Mouse (Mus musculus) limb, embryonic 15.5 days (tissue): Measurements from ENCODE around the gene Acyp1. TPM values are rescaled to one million over a fixed set of nuclear protein-coding genes. Genes with fewer than 3 reads are reported as not detected.

Experiments
- ATAC-seq: fragments of 200-750 bp; cut with Nextera tagmentation; 2 replicates; pipeline ENCODE4 v1.8.0; 2017; ENCODE audit warnings: low read depth, moderate TSS enrichment; ENCODE audit not compliant: insufficient number of reproducible peaks, low FRiP score, low TSS enrichment
- H3K27ac ChIP-seq: fragments of 300-500 bp; sonication (generic); 2 replicates; pipeline ENCODE4 v1.5.1; 2015; ENCODE audit warnings: moderate library complexity, mild to moderate bottlenecking, inconsistent platforms
- H3K27me3 ChIP-seq: fragments of 300-500 bp; sonication (generic); 2 replicates; pipeline ENCODE4 v1.6.1; 2015; ENCODE audit warnings: inconsistent platforms
- H3K36me3 ChIP-seq: fragments of 300-500 bp; sonication (generic); 2 replicates; pipeline ENCODE4 v1.6.1; 2015; ENCODE audit warnings: inconsistent platforms
- H3K4me1 ChIP-seq: fragments of 300-500 bp; sonication (generic); 2 replicates; pipeline ENCODE4 v1.6.1; 2015; ENCODE audit warnings: inconsistent platforms
- H3K4me2 ChIP-seq: fragments of 300-500 bp; sonication (generic); 2 replicates; pipeline ENCODE4 v1.6.1; 2015; ENCODE audit warnings: mild to moderate bottlenecking, inconsistent platforms
- H3K4me3 ChIP-seq: fragments of 300-500 bp; sonication (generic); 2 replicates; pipeline ENCODE4 v1.5.1; 2015; ENCODE audit warnings: mild to moderate bottlenecking, inconsistent platforms
- H3K9ac ChIP-seq: fragments of 300-500 bp; sonication (generic); 2 replicates; pipeline ENCODE4 v1.6.1; 2015; ENCODE audit warnings: inconsistent platforms
- H3K9me3 ChIP-seq: fragments of 300-500 bp; sonication (generic); 2 replicates; pipeline ENCODE4 v1.6.1; 2016; ENCODE audit warnings: inconsistent platforms
- WGBS: fragments of 180-500 bp; shearing (Covaris S2); methylation state at CpG from one replicate; pipeline ENCODE4 v1.1.7; 2015; 5-methylcytosine and 5-hydroxymethylcytosine counted together
- polyA plus RNA-seq: library from polyadenylated mRNA; unstranded; fragments of >200 nt; fragmentation: Nextera tagmentation; extraction: Ambion mirVana; gene quantifications from 2 replicates; pipeline ENCODE4 v1.2.1, GENCODE M21; 2015

Acyp1 gene
- polyA plus RNA-seq, 1 experiment from 2014 or later, result 42.0 TPM

- Histone ChIP-seq H3K4me3 (peak overlapping the region; percentile 63; the same call in 1 of the 2 replicates), H3K27ac (no peak overlapping the region), H3K9ac (no peak overlapping the region), H3K27me3 (no peaks in the 10 kb centered on the region), H3K4me1 (peaks cover 7% of the 10 kb centered on the region), H3K36me3 (no peaks in the 10 kb centered on the region), H3K9me3 (no peaks in the 10 kb centered on the region), H3K4me2 (peak overlapping the region; percentile 83)
- no peak for ATAC-seq
- 65% methylated on average over 12 of the region's 12 CpGs for WGBS
Observed at GRCm38 (mm10) chr12:85280845-85281651, 7.2 kb downstream of the Acyp1 start.

DNA sequence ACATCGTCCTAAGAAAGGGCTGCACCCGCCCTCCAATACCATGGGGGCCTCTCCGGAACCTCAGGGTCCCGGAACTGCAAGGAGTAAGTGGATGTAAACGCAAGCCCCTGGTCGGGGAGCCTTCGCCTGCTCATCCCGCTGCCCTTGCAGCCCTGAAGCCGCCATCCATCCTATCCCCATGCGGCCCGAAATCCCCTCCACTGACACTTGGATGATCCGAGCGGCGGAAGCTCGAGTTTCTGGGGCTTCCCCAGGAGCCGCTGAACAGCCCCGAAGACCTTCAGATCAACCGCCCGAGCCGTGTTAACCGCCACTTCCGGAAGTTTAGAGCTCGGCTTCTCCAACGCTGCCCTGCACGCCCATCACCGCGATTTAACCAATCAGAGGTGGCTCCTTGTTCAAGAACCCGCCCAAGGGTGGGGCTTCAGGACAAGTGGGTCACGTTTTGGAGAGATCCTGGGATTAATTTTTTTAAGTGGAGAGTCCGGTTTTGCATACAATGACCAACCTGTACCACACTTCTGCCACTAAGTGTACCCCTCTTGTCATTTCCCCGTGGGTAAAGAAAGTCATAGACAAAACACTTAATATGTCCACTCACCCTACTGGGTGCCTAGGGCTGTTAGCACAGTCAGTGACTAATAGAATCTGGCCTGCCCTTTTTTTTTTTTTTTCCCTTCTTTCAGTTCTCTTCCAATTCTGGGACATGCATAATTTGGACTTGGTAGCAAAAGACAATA lies 8.0 kb downstream of the Acyp1 start:
- Histone ChIP-seq H3K4me3 (peak overlapping the region; percentile 63), H3K27me3 (no peaks in the 10 kb centered on the region), H3K36me3 (no peaks in the 10 kb centered on the region), H3K27ac (peak overlapping the region; percentile 71), H3K4me1 (peaks cover 7% of the 10 kb centered on the region), H3K9me3 (no peaks in the 10 kb centered on the region), H3K9ac (peak overlapping the region; percentile 63), H3K4me2 (peak overlapping the region; percentile 83)
- under 1% methylated on average over 31 of the region's 31 CpGs for WGBS
- ATAC-seq, result peak; percentile 93

DNA sequence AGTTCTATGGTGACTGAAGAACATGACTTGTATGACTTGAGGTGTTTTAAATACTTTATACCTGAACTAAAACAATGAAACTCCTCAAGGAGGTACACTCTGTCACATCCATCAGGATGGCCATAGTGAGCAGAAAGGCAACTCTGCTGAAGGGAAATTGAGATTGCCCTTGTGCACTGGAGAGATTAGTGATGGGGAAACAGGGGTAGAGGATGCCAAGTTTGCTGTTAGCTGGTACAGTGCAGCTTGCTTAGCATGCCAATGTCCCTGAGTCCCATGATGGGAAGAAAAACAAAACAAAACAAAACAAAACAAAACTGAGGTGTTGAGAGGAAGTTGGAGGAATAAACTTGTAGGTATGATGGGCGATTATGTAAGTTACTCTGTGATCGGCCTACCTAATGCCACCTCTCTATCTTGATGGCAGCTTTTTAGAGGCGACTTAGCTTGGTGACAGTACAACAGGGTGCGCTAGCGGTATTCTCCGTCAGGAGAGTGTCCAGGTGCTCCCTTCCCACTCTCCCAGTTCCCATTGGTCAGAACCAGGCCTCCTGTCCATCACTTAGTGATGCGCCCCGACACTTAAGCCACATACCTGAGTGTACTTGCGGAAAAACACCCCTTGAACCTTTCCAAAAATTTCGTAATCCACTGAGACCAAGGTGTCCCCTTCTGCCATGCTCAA lies 8.7 kb downstream of the Acyp1 start:
- H3K27ac ChIP-seq, result peak overlapping the region; percentile 71
- 0 out of 2 replicates have a peak, but pooled peaks cover 5% of the 10 kb centered on the region for H3K36me3 ChIP-seq
- WGBS, result 6% methylated on average over 10 of the region's 10 CpGs
- H3K4me2 ChIP-seq, result peak overlapping the region; percentile 83
- H3K9me3 ChIP-seq, result no peaks in the 10 kb centered on the region
- no peaks in the 10 kb centered on the region for H3K27me3 ChIP-seq
- peak overlapping the region; percentile 63 for H3K4me3 ChIP-seq
- peaks cover 7% of the 10 kb centered on the region for H3K4me1 ChIP-seq
- peak overlapping the region; percentile 63 for H3K9ac ChIP-seq
- no peak for ATAC-seq

GRCm38 (mm10) chr12:85278919-85279318 lies 9.3 kb downstream of the Acyp1 start:
- peaks cover 7% of the 10 kb centered on the region for H3K4me1 ChIP-seq
- no peaks in the 10 kb centered on the region for H3K9me3 ChIP-seq
- no peak overlapping the region for H3K9ac ChIP-seq
- no peaks in the 10 kb centered on the region for H3K27me3 ChIP-seq
- WGBS, result 95% methylated on average over 10 of the region's 10 CpGs
- H3K27ac ChIP-seq, result no peak overlapping the region
- no peak overlapping the region for H3K4me2 ChIP-seq
- H3K4me3 ChIP-seq, result no peak overlapping the region
- ATAC-seq, result no peak
- 0 out of 2 replicates have a peak, but pooled peaks cover 5% of the 10 kb centered on the region for H3K36me3 ChIP-seq

DNA sequence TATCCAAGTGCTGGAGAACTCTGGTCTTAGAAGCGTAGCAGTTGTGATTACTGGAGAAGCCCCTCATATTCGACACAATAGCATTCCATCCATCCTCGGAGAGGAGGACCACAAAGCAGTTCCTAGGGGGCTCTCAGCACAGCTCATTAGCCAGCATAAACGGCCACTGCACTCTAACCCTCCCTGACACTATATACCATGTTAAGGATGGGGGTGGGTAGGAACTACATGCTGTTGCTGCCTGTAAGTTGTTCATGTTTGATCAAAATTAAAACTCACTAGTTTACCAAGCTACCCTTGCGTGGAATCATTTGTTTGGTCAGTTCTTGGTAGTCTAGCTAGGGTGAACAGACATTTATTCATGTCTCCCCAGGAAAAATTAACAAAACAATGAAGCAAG lies 12.0 kb downstream of the Acyp1 start:
- no peak overlapping the region for H3K4me3 ChIP-seq
- no peak overlapping the region for H3K9ac ChIP-seq
- 71% methylated on average over 5 of the region's 5 CpGs for WGBS
- no peak overlapping the region for H3K4me2 ChIP-seq
- ATAC-seq, result no peak
- H3K27ac ChIP-seq, result no peak overlapping the region
- H3K36me3 ChIP-seq, result 0 out of 2 replicates have a peak, but pooled peaks cover 5% of the 10 kb centered on the region
- H3K4me1 ChIP-seq, result peaks cover 7% of the 10 kb centered on the region
- H3K27me3 ChIP-seq, result no peaks in the 10 kb centered on the region
- H3K9me3 ChIP-seq, result no peaks in the 10 kb centered on the region

DNA sequence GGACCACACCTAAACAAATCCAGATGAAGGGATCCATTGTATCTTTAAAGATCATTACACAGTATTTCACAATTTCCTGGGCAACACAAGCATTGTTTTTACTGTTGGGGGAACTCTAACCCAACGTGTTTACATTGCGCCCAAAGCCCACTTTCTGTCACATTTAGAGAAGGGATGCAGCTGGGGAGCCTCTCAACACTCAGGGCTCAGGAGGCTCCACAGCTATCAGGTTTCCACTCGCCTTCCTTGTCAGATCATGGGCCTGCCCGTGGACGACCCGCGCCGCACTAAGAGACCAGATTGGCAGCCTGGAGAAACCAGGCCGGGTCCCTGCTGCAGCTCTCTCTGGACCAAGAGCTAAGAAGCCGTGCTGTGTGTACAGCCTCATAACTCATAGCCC lies 14.7 kb downstream of the Acyp1 start:
- H3K27ac ChIP-seq, result no peak overlapping the region
- H3K4me1 ChIP-seq, result peaks cover 16% of the 10 kb centered on the region; the same call in 1 of the 2 replicates
- no peak overlapping the region for H3K9ac ChIP-seq
- H3K27me3 ChIP-seq, result no peaks in the 10 kb centered on the region
- H3K4me2 ChIP-seq, result no peak overlapping the region
- H3K4me3 ChIP-seq, result no peak overlapping the region
- ATAC-seq, result no peak
- H3K9me3 ChIP-seq, result no peaks in the 10 kb centered on the region
- 0 out of 2 replicates have a peak, but pooled peaks cover 5% of the 10 kb centered on the region for H3K36me3 ChIP-seq
- WGBS, result 72% methylated on average over 10 of the region's 10 CpGs

DNA sequence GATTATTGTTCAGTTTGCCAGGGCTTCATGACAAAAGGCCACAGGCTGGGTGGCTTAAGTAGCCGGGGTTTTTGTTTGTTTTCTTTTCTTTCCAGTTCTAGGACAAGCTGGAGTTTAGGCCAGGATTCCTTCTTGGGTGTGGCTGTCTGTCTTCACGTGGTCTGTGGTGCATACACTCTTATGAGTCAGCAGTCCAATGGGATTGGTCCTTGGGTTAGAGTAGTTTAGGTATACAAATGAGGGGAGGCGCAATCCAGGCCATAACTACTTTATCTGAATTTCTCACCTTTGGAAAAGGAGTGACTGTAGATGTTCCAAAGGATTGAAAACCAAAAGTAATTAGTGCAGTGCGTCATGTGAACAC lies 16.4 kb downstream of the Acyp1 start:
- 0 out of 2 replicates have a peak, but pooled peaks cover 5% of the 10 kb centered on the region for H3K36me3 ChIP-seq
- WGBS, result 72% methylated on average over 4 of the region's 4 CpGs

GRCm38 (mm10) chr12:85271132-85271842 lies 17.0 kb downstream of the Acyp1 start:
- 72% methylated on average over 7 of the region's 7 CpGs for WGBS

More for the DNA sequence above, 16.4 kb downstream of the Acyp1 start:
- H3K27ac ChIP-seq, result no peak overlapping the region
- no peak for ATAC-seq
- H3K4me1 ChIP-seq, result peaks cover 16% of the 10 kb centered on the region; the same call in 1 of the 2 replicates
- no peak overlapping the region for H3K4me2 ChIP-seq
- H3K4me3 ChIP-seq, result no peak overlapping the region
- H3K9me3 ChIP-seq, result no peaks in the 10 kb centered on the region
- H3K27me3 ChIP-seq, result no peaks in the 10 kb centered on the region
- H3K9ac ChIP-seq, result no peak overlapping the region

DNA sequence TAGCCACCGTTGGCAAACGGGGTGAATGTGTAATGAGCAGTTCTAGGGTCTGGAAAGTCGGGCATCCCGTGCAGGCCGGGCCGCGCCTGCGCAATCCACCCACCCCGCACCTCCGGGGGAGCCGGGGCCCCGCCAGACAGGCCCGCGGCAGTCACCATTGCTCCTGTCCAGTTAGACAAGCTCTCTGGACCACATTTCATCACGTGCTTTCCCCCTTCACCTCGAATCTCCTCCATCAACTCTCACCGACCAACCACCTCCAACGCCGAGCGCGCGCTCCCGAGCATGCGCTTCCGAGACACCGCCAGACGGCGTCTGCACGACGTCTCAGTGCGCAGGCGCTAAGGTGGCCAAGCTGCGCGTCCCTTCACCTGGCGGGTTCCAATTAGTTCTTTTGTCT lies 17.9 kb downstream of the Acyp1 start, which contains the start of gene Mlh3:
TSS of gene Mlh3 (minus strand) at position 281 of the 400 bp plus-strand sequence.
- peak within 1 kb of the TSS; percentile 52 for H3K4me3 ChIP-seq
- WGBS, result under 1% methylated on average over 35 of the region's 35 CpGs

More at GRCm38 (mm10) chr12:85271132-85271842, 17.0 kb downstream of the Acyp1 start:
- H3K4me3 ChIP-seq, result no peak overlapping the region
- H3K9me3 ChIP-seq, result no peaks in the 10 kb centered on the region
- no peak for ATAC-seq
- no peaks in the 10 kb centered on the region for H3K27me3 ChIP-seq
- H3K27ac ChIP-seq, result no peak overlapping the region
- H3K36me3 ChIP-seq, result 0 out of 2 replicates have a peak, but pooled peaks cover 5% of the 10 kb centered on the region
- H3K9ac ChIP-seq, result no peak overlapping the region
- peaks cover 16% of the 10 kb centered on the region; the same call in 1 of the 2 replicates for H3K4me1 ChIP-seq
- H3K4me2 ChIP-seq, result no peak overlapping the region

GRCm38 (mm10) chr12:85269821-85270220 lies 18.4 kb downstream of the Acyp1 start:
- WGBS, result 34% methylated on average over 3 of the region's 3 CpGs
- Histone ChIP-seq H3K9ac (peak overlapping the region; percentile 53; the same call in 1 of the 2 replicates), H3K36me3 (0 out of 2 replicates have a peak, but pooled peaks cover 2% of the 10 kb centered on the region), H3K27me3 (no peaks in the 10 kb centered on the region), H3K9me3 (no peaks in the 10 kb centered on the region), H3K27ac (peak overlapping the region; percentile 87), H3K4me1 (peaks cover 25% of the 10 kb centered on the region; the same call in 1 of the 2 replicates), H3K4me2 (peak overlapping the region; percentile 51), H3K4me3 (peak overlapping the region; percentile 52)
- no peak for ATAC-seq

More for the DNA sequence above, 17.9 kb downstream of the Acyp1 start, which contains the start of gene Mlh3:
- Histone ChIP-seq H3K27me3 (no peaks in the 10 kb centered on the region), H3K4me2 (peak within 1 kb of the TSS; percentile 51), H3K9ac (peak within 1 kb of the TSS; percentile 53), H3K4me1 (peaks cover 21% of the 10 kb centered on the region; the same call in 1 of the 2 replicates), H3K36me3 (0 out of 2 replicates have a peak, but pooled peaks cover 5% of the 10 kb centered on the region), H3K9me3 (no peaks in the 10 kb centered on the region), H3K27ac (peak within 1 kb of the TSS; percentile 87)
- ATAC-seq, result peak; percentile 85

- H3K4me2 ChIP-seq, result no peak overlapping the region
- H3K4me1 ChIP-seq, result peaks cover 38% of the 10 kb centered on the region; the same call in 1 of the 2 replicates
- H3K9ac ChIP-seq, result no peak overlapping the region
- H3K27ac ChIP-seq, result peak overlapping the region; percentile 69; the same call in 1 of the 2 replicates
- no peaks in the 10 kb centered on the region for H3K27me3 ChIP-seq
- WGBS, result 87% methylated on average over 3 of the region's 3 CpGs
- H3K9me3 ChIP-seq, result no peaks in the 10 kb centered on the region
- H3K4me3 ChIP-seq, result no peak overlapping the region
- no peaks in the 10 kb centered on the region for H3K36me3 ChIP-seq
- ATAC-seq, result no peak
Observed at GRCm38 (mm10) chr12:85266248-85266647, 22.0 kb downstream of the Acyp1 start.
